Mouse (Mus musculus): ENCODE data around the gene Eogt. TPM values are rescaled to one million over a fixed set of nuclear protein-coding genes. Genes with fewer than 3 reads are reported as not detected.

Eogt gene
- total and polyA plus RNA-seq, 2 experiments from 2014 or later: 7.0 to 13.9 TPM

DNA sequence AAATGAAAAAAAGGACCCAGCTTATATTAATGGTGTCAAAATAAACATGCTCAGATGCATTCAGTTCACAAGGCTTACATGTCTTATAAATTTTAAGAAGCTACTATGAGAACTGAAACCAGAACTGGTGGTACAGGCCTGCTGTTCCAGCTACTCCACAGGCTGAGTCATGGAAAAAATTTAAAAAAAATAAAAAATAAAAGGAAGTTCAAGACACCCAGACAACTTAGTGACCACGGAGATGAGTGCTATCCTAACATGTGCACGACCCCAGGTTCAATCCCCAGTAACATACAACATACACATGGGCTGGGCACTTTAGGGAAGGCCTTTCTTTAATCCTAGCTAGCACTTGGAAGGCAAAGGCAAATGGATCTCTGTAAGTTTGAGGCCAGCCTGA is 739 bp upstream of the Eogt start:
- peaks cover 9% of the 10 kb centered on the region for H3K36me3 ChIP-seq (replicated peaks; ENCODE audit: control insufficient read depth, insufficient read depth, low read length)
- no peak overlapping the region for H3K27ac ChIP-seq (ENCODE audit: low read depth)
- H3K9me3 ChIP-seq (replicated peaks; ENCODE audit: control insufficient read depth, low read length): no peaks in the 10 kb centered on the region
- 53% methylated on average over 2 of the region's 2 CpGs for WGBS
- H3K9ac ChIP-seq (replicated peaks; ENCODE audit: low read depth, low read length): no peak overlapping the region
- H3K4me1 ChIP-seq (ENCODE audit: control insufficient read depth, insufficient read depth): peaks cover 12% of the 10 kb centered on the region
- H3K4me3 ChIP-seq (ENCODE audit: low read depth, low read length): no peak overlapping the region
- TF ChIP-seq EP300 (IDR thresholded peaks at IDR 0.05; ENCODE audit: low read depth): no peak
- TF ChIP-seq CTCF (IDR thresholded peaks at IDR 0.05; ENCODE audit: low read depth): no peak
- H3K4me2 ChIP-seq (ENCODE audit: low read depth, low read length): no peak overlapping the region
- no peaks in the 10 kb centered on the region for H3K27me3 ChIP-seq (ENCODE audit: control insufficient read depth, insufficient read depth, low read length)
- ATAC-seq (ENCODE audit: insufficient read depth, low read depth) (no peak), DNase-seq (ENCODE audit: low spot score) (no peak)

DNA sequence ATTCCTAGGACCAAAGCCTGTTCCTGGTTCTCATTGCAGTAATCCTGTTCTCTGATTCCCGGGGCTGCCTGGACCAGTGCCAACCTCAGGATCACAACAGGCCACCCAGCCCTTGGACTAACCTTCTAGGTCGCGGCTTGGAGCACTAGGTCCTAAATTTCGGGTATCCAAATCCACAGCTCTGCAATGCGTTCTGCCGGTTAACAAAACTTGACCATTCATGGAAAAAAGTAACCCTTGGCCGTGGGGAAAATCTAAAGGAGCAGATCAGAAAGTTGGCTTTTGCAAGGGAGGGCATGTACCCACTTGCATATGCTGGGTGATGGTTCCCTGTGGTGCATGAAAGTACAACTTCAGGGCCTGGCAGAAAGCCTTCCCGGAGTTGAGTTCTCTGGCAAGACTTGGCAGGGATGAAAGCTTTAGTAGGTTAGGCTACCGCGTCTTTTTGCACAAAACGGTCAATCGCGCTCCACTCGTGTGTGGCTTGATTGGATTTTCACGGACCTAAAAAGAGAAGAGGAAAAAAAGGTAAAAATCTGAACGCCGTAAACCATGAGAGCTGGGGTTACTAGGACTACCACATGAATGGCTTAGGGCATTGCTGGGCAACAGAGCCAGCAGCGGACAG is 1.1 kb downstream of the Eogt start:
- H3K4me3 ChIP-seq (ENCODE audit: low read depth, low read length): peak overlapping the region; percentile 91
- peak overlapping the region; percentile 95 for H3K9ac ChIP-seq (replicated peaks; ENCODE audit: low read depth, low read length)
- H3K9me3 ChIP-seq (replicated peaks; ENCODE audit: control insufficient read depth, low read length): no peaks in the 10 kb centered on the region
- DNase-seq (ENCODE audit: low spot score) (peak; percentile 34), ATAC-seq (ENCODE audit: insufficient read depth, low read depth) (no peak; the same call in 1 of the 2 replicates)
- H3K4me2 ChIP-seq (ENCODE audit: low read depth, low read length): peak overlapping the region; percentile 98
- H3K27ac ChIP-seq (ENCODE audit: low read depth): peak overlapping the region; percentile 91
- 10% methylated on average over 18 of the region's 18 CpGs for WGBS
- no peaks in the 10 kb centered on the region for H3K27me3 ChIP-seq (ENCODE audit: control insufficient read depth, insufficient read depth, low read length)
- TF ChIP-seq CTCF (IDR thresholded peaks at IDR 0.05; ENCODE audit: low read depth) (no peak), EP300 (IDR thresholded peaks at IDR 0.05; ENCODE audit: low read depth) (no peak)
- peaks cover 12% of the 10 kb centered on the region for H3K4me1 ChIP-seq (ENCODE audit: control insufficient read depth, insufficient read depth)
- peaks cover 14% of the 10 kb centered on the region; the same call in 1 of the 2 replicates for H3K36me3 ChIP-seq (replicated peaks; ENCODE audit: control insufficient read depth, insufficient read depth, low read length)

GRCm38 (mm10) chr6:97145156-97145555 is 3.8 kb downstream of the Eogt start:
- Histone ChIP-seq H3K9me3 (replicated peaks; ENCODE audit: control insufficient read depth, low read length) (no peaks in the 10 kb centered on the region), H3K4me2 (ENCODE audit: low read depth, low read length) (no peak overlapping the region), H3K4me3 (ENCODE audit: low read depth, low read length) (no peak overlapping the region), H3K27ac (ENCODE audit: low read depth) (no peak overlapping the region), H3K4me1 (ENCODE audit: control insufficient read depth, insufficient read depth) (peaks cover 12% of the 10 kb centered on the region), H3K9ac (replicated peaks; ENCODE audit: low read depth, low read length) (no peak overlapping the region), H3K36me3 (replicated peaks; ENCODE audit: control insufficient read depth, insufficient read depth, low read length) (peaks cover 29% of the 10 kb centered on the region), H3K27me3 (ENCODE audit: control insufficient read depth, insufficient read depth, low read length) (no peaks in the 10 kb centered on the region)
- WGBS: 88% methylated on average over 7 of the region's 7 CpGs
- ATAC-seq (ENCODE audit: insufficient read depth, low read depth) (no peak), DNase-seq (ENCODE audit: low spot score) (no peak)
- TF ChIP-seq EP300 (IDR thresholded peaks at IDR 0.05; ENCODE audit: low read depth) (no peak), CTCF (IDR thresholded peaks at IDR 0.05; ENCODE audit: low read depth) (no peak)

GRCm38 (mm10) chr6:97144359-97144758 is 4.6 kb downstream of the Eogt start:
- TF ChIP-seq CTCF (IDR thresholded peaks at IDR 0.05; ENCODE audit: low read depth): no peak
- no peak for TF ChIP-seq EP300 (IDR thresholded peaks at IDR 0.05; ENCODE audit: low read depth)
- no peaks in the 10 kb centered on the region for H3K27me3 ChIP-seq (ENCODE audit: control insufficient read depth, insufficient read depth, low read length)
- no peak overlapping the region for H3K4me2 ChIP-seq (ENCODE audit: low read depth, low read length)
- no peak overlapping the region for H3K9ac ChIP-seq (replicated peaks; ENCODE audit: low read depth, low read length)
- H3K27ac ChIP-seq (ENCODE audit: low read depth): peak overlapping the region; percentile 22; the same call in 1 of the 2 replicates
- H3K4me1 ChIP-seq (ENCODE audit: control insufficient read depth, insufficient read depth): peaks cover 12% of the 10 kb centered on the region
- ATAC-seq (ENCODE audit: insufficient read depth, low read depth): no peak
- no peak overlapping the region for H3K4me3 ChIP-seq (ENCODE audit: low read depth, low read length)
- H3K9me3 ChIP-seq (replicated peaks; ENCODE audit: control insufficient read depth, low read length): no peaks in the 10 kb centered on the region
- H3K36me3 ChIP-seq (replicated peaks; ENCODE audit: control insufficient read depth, insufficient read depth, low read length): peaks cover 37% of the 10 kb centered on the region
- DNase-seq (ENCODE audit: low spot score): no peak
- WGBS: 43% methylated on average over 7 of the region's 7 CpGs

- Histone ChIP-seq H3K27me3 (ENCODE audit: control insufficient read depth, insufficient read depth, low read length) (no peaks in the 10 kb centered on the region), H3K9me3 (replicated peaks; ENCODE audit: control insufficient read depth, low read length) (no peaks in the 10 kb centered on the region), H3K36me3 (replicated peaks; ENCODE audit: control insufficient read depth, insufficient read depth, low read length) (peaks cover 37% of the 10 kb centered on the region), H3K4me2 (ENCODE audit: low read depth, low read length) (no peak overlapping the region), H3K27ac (ENCODE audit: low read depth) (no peak overlapping the region), H3K4me3 (ENCODE audit: low read depth, low read length) (no peak overlapping the region), H3K9ac (replicated peaks; ENCODE audit: low read depth, low read length) (no peak overlapping the region), H3K4me1 (ENCODE audit: control insufficient read depth, insufficient read depth) (peaks cover 8% of the 10 kb centered on the region)
- TF ChIP-seq CTCF (IDR thresholded peaks at IDR 0.05; ENCODE audit: low read depth) (no peak), EP300 (IDR thresholded peaks at IDR 0.05; ENCODE audit: low read depth) (no peak)
- 0 out of 2 replicates have a peak, but pooled peaks have one; percentile 6 for ATAC-seq (ENCODE audit: insufficient read depth, low read depth)
- DNase-seq (ENCODE audit: low spot score): no peak
- WGBS: 51% methylated on average over 8 of the region's 8 CpGs
Measured at GRCm38 (mm10) chr6:97142611-97143010, 6.4 kb downstream of the Eogt start.

- no peak for ATAC-seq (ENCODE audit: insufficient read depth, low read depth)
- TF ChIP-seq CTCF (IDR thresholded peaks at IDR 0.05; ENCODE audit: low read depth) (no peak), EP300 (IDR thresholded peaks at IDR 0.05; ENCODE audit: low read depth) (no peak)
- Histone ChIP-seq H3K36me3 (replicated peaks; ENCODE audit: control insufficient read depth, insufficient read depth, low read length) (peaks cover 37% of the 10 kb centered on the region), H3K9ac (replicated peaks; ENCODE audit: low read depth, low read length) (no peak overlapping the region), H3K4me3 (ENCODE audit: low read depth, low read length) (no peak overlapping the region), H3K4me2 (ENCODE audit: low read depth, low read length) (no peak overlapping the region), H3K4me1 (ENCODE audit: control insufficient read depth, insufficient read depth) (0 out of 2 replicates have a peak, but pooled peaks cover under 1% of the 10 kb centered on the region), H3K27me3 (ENCODE audit: control insufficient read depth, insufficient read depth, low read length) (no peaks in the 10 kb centered on the region), H3K9me3 (replicated peaks; ENCODE audit: control insufficient read depth, low read length) (no peaks in the 10 kb centered on the region), H3K27ac (ENCODE audit: low read depth) (no peak overlapping the region)
- WGBS: 73% methylated on average over 7 of the region's 7 CpGs
- DNase-seq (ENCODE audit: low spot score): no peak
Measured at GRCm38 (mm10) chr6:97141811-97142210, 7.2 kb downstream of the Eogt start.
